ENCODE assay signal across 18 mouse cellular contexts in the genomic region with DNA sequence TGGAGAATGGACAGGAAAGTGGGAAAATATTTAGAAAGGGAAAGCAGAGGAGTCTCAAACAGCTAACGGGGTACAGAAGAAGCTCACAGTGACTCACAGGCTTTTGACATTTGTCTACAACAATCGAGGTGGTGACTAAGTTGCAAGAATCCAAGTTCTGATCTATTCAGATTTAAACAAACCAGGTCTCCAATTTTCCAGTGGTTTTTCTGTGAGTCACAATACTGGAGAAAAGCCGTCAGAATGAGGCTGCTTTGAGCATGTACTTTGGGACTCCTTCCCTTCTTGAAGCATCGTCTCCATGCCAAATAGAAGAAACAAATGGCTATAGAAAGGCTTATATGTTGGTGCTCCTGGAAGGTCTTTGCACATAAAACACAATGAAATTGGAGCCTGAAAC.
"Had no signal": no experiment of that assay in that cellular context is flagged by ENCODE, and none has a peak within 500 bp of the region (broad histone marks: within the 10 kb centered on the region; RNA-seq: fewer than 3 reads in every experiment).

No protein-coding gene starts in this region.

- H3K4me3 ChIP-seq: midbrain, embryonic 10.5 days; midbrain, embryonic 12.5 days; myocyte; neural tube, embryonic 13.5 days; neural tube, embryonic 15.5 days had no signal

- DNase-seq: lung, adult 18-20 months; lung, embryonic 14.5 days; lung, postnatal 10 days; lung, postnatal 4 days; midbrain, embryonic 14.5 days; retina, postnatal 1 day; right cerebral cortex, adult 18-20 months; right cerebral cortex, postnatal 14 days; right cerebral cortex, postnatal 4 days; spleen, adult 18-20 months; thymus, adult 18-20 months; thymus, postnatal 14 days; thymus, postnatal 36 days had no signal

- H3K4me1 ChIP-seq: midbrain, embryonic 10.5 days; midbrain, embryonic 12.5 days; neural tube, embryonic 13.5 days; neural tube, embryonic 15.5 days had no signal

- H3K27ac ChIP-seq: midbrain, embryonic 10.5 days; midbrain, embryonic 12.5 days; neural tube, embryonic 13.5 days; neural tube, embryonic 15.5 days had no signal
